Comparison of ENCODE assay signal across 10 mouse cellular contexts in the genomic region with DNA sequence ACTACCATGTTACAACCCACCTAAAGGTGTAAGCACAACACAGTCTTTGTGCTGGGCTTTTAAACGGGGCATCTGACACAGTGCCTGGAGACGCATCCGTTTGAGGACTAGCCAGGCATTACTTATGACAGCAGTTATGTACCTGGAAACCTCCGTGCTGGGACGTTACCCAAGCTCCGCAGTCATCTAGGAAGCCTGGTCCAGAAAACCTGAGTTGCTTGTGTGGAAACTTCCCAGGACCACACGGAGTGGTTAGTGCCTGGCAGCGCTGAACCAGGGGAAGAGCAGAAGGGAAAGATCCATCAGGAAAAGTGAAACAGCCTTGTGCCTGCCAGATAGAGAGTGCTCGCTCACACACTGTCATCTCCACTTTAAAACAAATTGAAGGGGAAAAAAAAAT. TPM values are rescaled to one million over a fixed set of nuclear protein-coding genes. Genes with fewer than 3 reads are reported as not detected.
A peak's percentile ranks its signal among the peaks of the same experiment; 100 is the strongest.
DNase-seq lines count a peak whose midpoint lies in the region; ATAC-seq and TF ChIP-seq lines count a peak whose summit lies in the region.
"Had no signal": no experiment of that assay in that cellular context is flagged by ENCODE, and none has a peak within 500 bp of the region (broad histone marks: within the 10 kb centered on the region; RNA-seq: fewer than 3 reads in every experiment).

No protein-coding gene starts in this region.

- 11% methylated on average over 9 of the region's 9 CpGs for WGBS in lung, postnatal 0 days
- WGBS in hindbrain, embryonic 16.5 days: 39% methylated on average over 9 of the region's 9 CpGs
- WGBS in stomach, embryonic 14.5 days: 22% methylated on average over 9 of the region's 9 CpGs

- TF ChIP-seq EP300 in lung, postnatal 0 days (IDR thresholded peaks at IDR 0.05): no peak

- no peak for ATAC-seq in cerebellum, adult (ENCODE audit: insufficient number of reproducible peaks, low FRiP score, low TSS enrichment)
- ATAC-seq in lung, postnatal 0 days: peak; percentile 50
- ATAC-seq in hindbrain, embryonic 16.5 days: 0 out of 2 replicates have a peak, but pooled peaks have one; percentile 45
- peak; percentile 29; the same call in 1 of the 2 replicates for ATAC-seq in stomach, embryonic 14.5 days (ENCODE audit: insufficient number of reproducible peaks, insufficient read depth, low FRiP score, low read depth)

- no peak for TF ChIP-seq CTCF in lung, postnatal 0 days (IDR thresholded peaks at IDR 0.05)

- peak overlapping the region; percentile 26; the same call in 1 of the 2 replicates for H3K4me3 ChIP-seq in lung, postnatal 0 days (ENCODE audit: low read depth, low read length)
- no peak overlapping the region for H3K4me3 ChIP-seq in hindbrain, embryonic 16.5 days (ENCODE audit: low read length)
- peak overlapping the region; percentile 8; the same call in 1 of the 2 replicates for H3K4me3 ChIP-seq in stomach, embryonic 14.5 days (ENCODE audit: low read depth, low read length)
- H3K4me3 ChIP-seq: erythroblast, embryonic 14.5 days; liver, embryonic 15.5 days had no signal

- no peak overlapping the region for H3K9ac ChIP-seq in lung, postnatal 0 days (replicated peaks; ENCODE audit: low read depth)
- H3K9ac ChIP-seq in hindbrain, embryonic 16.5 days (ENCODE audit: low read depth, low read length): no peak overlapping the region
- H3K9ac ChIP-seq in stomach, embryonic 14.5 days (replicated peaks; ENCODE audit: low read depth, low read length): no peak overlapping the region; the same call in 1 of the 2 replicates
- H3K9ac ChIP-seq: liver, embryonic 15.5 days had no signal

- H3K4me1 ChIP-seq in lung, postnatal 0 days (ENCODE audit: insufficient read depth, low read depth, low read length): peaks cover 8% of the 10 kb centered on the region; the same call in 1 of the 2 replicates
- H3K4me1 ChIP-seq in hindbrain, embryonic 16.5 days (ENCODE audit: control insufficient read depth, insufficient read depth, low read depth, low read length): peaks cover 9% of the 10 kb centered on the region
- peaks cover 13% of the 10 kb centered on the region for H3K4me1 ChIP-seq in stomach, embryonic 14.5 days (ENCODE audit: control insufficient read depth, insufficient read depth, low read length)
- H3K4me1 ChIP-seq: liver, embryonic 15.5 days had no signal

- H3K27ac ChIP-seq in lung, postnatal 0 days (ENCODE audit: low read length): no peak overlapping the region
- no peak overlapping the region for H3K27ac ChIP-seq in hindbrain, embryonic 16.5 days (ENCODE audit: low read depth, low read length)
- H3K27ac ChIP-seq in stomach, embryonic 14.5 days (ENCODE audit: low read length): peak overlapping the region; percentile 85
- H3K27ac ChIP-seq: liver, embryonic 15.5 days had no signal

- H3K27me3 ChIP-seq in lung, postnatal 0 days (replicated peaks; ENCODE audit: insufficient read depth, low read length): no peaks in the 10 kb centered on the region
- no peaks in the 10 kb centered on the region for H3K27me3 ChIP-seq in hindbrain, embryonic 16.5 days (replicated peaks; ENCODE audit: control insufficient read depth, insufficient read depth, low read length)
- no peaks in the 10 kb centered on the region for H3K27me3 ChIP-seq in stomach, embryonic 14.5 days (ENCODE audit: control insufficient read depth, insufficient read depth, low read length)

- H3K36me3 ChIP-seq in lung, postnatal 0 days (ENCODE audit: insufficient read depth, low read length): no peaks in the 10 kb centered on the region
- H3K36me3 ChIP-seq in hindbrain, embryonic 16.5 days (ENCODE audit: control insufficient read depth, insufficient read depth, low read length): no peaks in the 10 kb centered on the region
- H3K36me3 ChIP-seq in stomach, embryonic 14.5 days (ENCODE audit: control insufficient read depth, insufficient read depth, low read length): no peaks in the 10 kb centered on the region
- H3K36me3 ChIP-seq: liver, embryonic 15.5 days had no signal

- no peaks in the 10 kb centered on the region for H3K9me3 ChIP-seq in lung, postnatal 0 days (ENCODE audit: low read length)
- H3K9me3 ChIP-seq in hindbrain, embryonic 16.5 days (ENCODE audit: control insufficient read depth, low read length): no peaks in the 10 kb centered on the region
- no peaks in the 10 kb centered on the region for H3K9me3 ChIP-seq in stomach, embryonic 14.5 days (ENCODE audit: control insufficient read depth, low read depth, low read length)
- H3K9me3 ChIP-seq: liver, embryonic 15.5 days had no signal

- H3K4me2 ChIP-seq in lung, postnatal 0 days (replicated peaks; ENCODE audit: low read depth, low read length): peak overlapping the region; percentile 66
- H3K4me2 ChIP-seq in hindbrain, embryonic 16.5 days (ENCODE audit: low read length): peak overlapping the region; percentile 59
- H3K4me2 ChIP-seq in stomach, embryonic 14.5 days (replicated peaks; ENCODE audit: low read depth, low read length): peak overlapping the region; percentile 45

- peak; percentile 25 to 39 for DNase-seq in cerebellum, postnatal 10 days
- no peak for DNase-seq in lung, postnatal 0 days (ENCODE audit: low spot score)
- DNase-seq in lung, postnatal 14 days: no peak
- DNase-seq in ovary, postnatal 14 days (ENCODE audit: low spot score): no peak
- no peak for DNase-seq in adrenal gland, adult 2 months

RNA-seq across cellular contexts. Expression of a gene that starts 23.2 kb away (rescaled TPM):
- polyA plus RNA-seq in lung, postnatal 0 days (2015; fragmentation: Nextera tagmentation; extraction: Ambion mirVana): 5.3 and 5.5 TPM in 2 replicates
- 2.2 and 3.0 TPM in 2 replicates for polyA plus RNA-seq in hindbrain, embryonic 16.5 days (2015; fragmentation: Nextera tagmentation; extraction: Ambion mirVana)
- 13.9 and 14.0 TPM in 2 replicates for polyA plus RNA-seq in stomach, embryonic 14.5 days (2014; fragmentation: Nextera tagmentation; extraction: Ambion mirVana)
- 1 to 10 TPM; 4.7 to 7.0 TPM for total RNA-seq in adrenal gland, adult 2 months (2021)
- 10.0 and 11.8 TPM in 2 replicates for polyA plus RNA-seq in adrenal gland, adult 2 months (2012; rRNA removed)
- polyA plus RNA-seq: erythroblast, embryonic 14.5 days had no signal

Comparison
In these comparisons a context has a peak if more than half of its experiments do, and no peak if none do; other contexts are left out.
1. DNase-seq: peak in cerebellum, postnatal 10 days (2 of 2); none in lung, postnatal 0 days (single experiment), lung, postnatal 14 days (single experiment), ovary, postnatal 14 days (single experiment) and adrenal gland, adult 2 months (single experiment).
2. Peak in every context shown above with its lines, with median percentiles within 50 percentile points of each other: H3K4me2 ChIP-seq.